ENCODE assay signal across 8 mouse cellular contexts in the genomic region with DNA sequence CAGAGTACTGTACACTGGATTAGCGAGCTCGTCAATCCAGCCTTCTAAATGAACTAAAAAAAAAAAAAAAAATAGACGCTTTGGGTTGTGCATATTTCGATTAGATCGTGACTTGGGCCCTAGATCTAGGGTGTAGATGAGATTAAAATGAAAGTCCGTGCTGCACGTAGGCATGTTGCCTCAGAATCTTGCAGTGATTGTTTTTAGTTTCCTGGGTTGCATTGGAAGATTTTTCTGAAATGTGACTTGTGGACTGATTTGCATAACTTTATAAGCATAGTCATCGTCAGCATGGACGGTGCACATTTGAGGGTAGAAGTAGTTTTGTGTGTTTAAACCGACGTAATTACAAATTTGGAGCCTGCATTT. TPM values are rescaled to one million over a fixed set of nuclear protein-coding genes. Genes with fewer than 3 reads are reported as not detected.
A peak's percentile ranks its signal among the peaks of the same experiment; 100 is the strongest.
DNase-seq lines count a peak whose midpoint lies in the region; ATAC-seq lines count a peak whose summit lies in the region.

No protein-coding gene starts in this region.

- peak overlapping the region; percentile 96 for H3K4me2 ChIP-seq in kidney, embryonic 14.5 days (replicated peaks; ENCODE audit: low read depth, low read length)
- peak overlapping the region; percentile 90 for H3K4me2 ChIP-seq in hindbrain, embryonic 12.5 days (replicated peaks)
- peak overlapping the region; percentile 96 for H3K4me2 ChIP-seq in midbrain, embryonic 14.5 days (ENCODE audit: low read length)

- H3K27ac ChIP-seq in kidney, embryonic 14.5 days (ENCODE audit: low read depth, low read length), result no peak overlapping the region; the same call in 1 of the 2 replicates
- H3K27ac ChIP-seq in hindbrain, embryonic 12.5 days, result peak overlapping the region; percentile 99
- peak overlapping the region; percentile 98 for H3K27ac ChIP-seq in midbrain, embryonic 14.5 days (replicated peaks; ENCODE audit: low read depth, low read length)

- DNase-seq in kidney, postnatal 4 days, result no peak
- peak; percentile 35 for DNase-seq in NIH3T3 (ENCODE audit: low read depth)
- DNase-seq in midbrain, embryonic 14.5 days, result peak; percentile 28
- DNase-seq in gastrocnemius, postnatal 14 days, result no peak
- DNase-seq in adrenal gland, adult 8-10 months, result no peak

- peak overlapping the region; percentile 97 for H3K4me3 ChIP-seq in kidney, embryonic 14.5 days (ENCODE audit: low read length)
- H3K4me3 ChIP-seq in hindbrain, embryonic 12.5 days, result peak overlapping the region; percentile 96
- H3K4me3 ChIP-seq in midbrain, embryonic 14.5 days (replicated peaks; ENCODE audit: low read depth, low read length), result peak overlapping the region; percentile 99

- peaks cover 18% of the 10 kb centered on the region for H3K4me1 ChIP-seq in kidney, embryonic 14.5 days (ENCODE audit: control insufficient read depth, insufficient read depth, low read length)
- H3K4me1 ChIP-seq in hindbrain, embryonic 12.5 days, result peaks cover 25% of the 10 kb centered on the region
- peaks cover 45% of the 10 kb centered on the region for H3K4me1 ChIP-seq in midbrain, embryonic 14.5 days (ENCODE audit: control insufficient read depth, insufficient read depth, low read length)

- WGBS in kidney, embryonic 14.5 days, result under 1% methylated on average over 11 of the region's 11 CpGs
- under 1% methylated on average over 11 of the region's 11 CpGs for WGBS in hindbrain, embryonic 12.5 days
- under 1% methylated on average over 11 of the region's 11 CpGs for WGBS in midbrain, embryonic 14.5 days

- H3K27me3 ChIP-seq in kidney, embryonic 14.5 days (ENCODE audit: control insufficient read depth, insufficient read depth, low read length), result no peaks in the 10 kb centered on the region
- H3K27me3 ChIP-seq in hindbrain, embryonic 12.5 days, result peaks cover 6% of the 10 kb centered on the region
- H3K27me3 ChIP-seq in midbrain, embryonic 14.5 days (ENCODE audit: control insufficient read depth, insufficient read depth, low read length), result no peaks in the 10 kb centered on the region; the same call in 1 of the 2 replicates

- no peaks in the 10 kb centered on the region for H3K36me3 ChIP-seq in kidney, embryonic 14.5 days (ENCODE audit: control insufficient read depth, insufficient read depth, low read length)
- H3K36me3 ChIP-seq in hindbrain, embryonic 12.5 days, result no peaks in the 10 kb centered on the region
- H3K36me3 ChIP-seq in midbrain, embryonic 14.5 days (ENCODE audit: control insufficient read depth, insufficient read depth, low read length), result no peaks in the 10 kb centered on the region

- peak overlapping the region; percentile 98 for H3K9ac ChIP-seq in kidney, embryonic 14.5 days (ENCODE audit: low read depth, low read length)
- peak overlapping the region; percentile 98 for H3K9ac ChIP-seq in hindbrain, embryonic 12.5 days
- peak overlapping the region; percentile 96 for H3K9ac ChIP-seq in midbrain, embryonic 14.5 days (replicated peaks; ENCODE audit: low read length)

- no peaks in the 10 kb centered on the region for H3K9me3 ChIP-seq in kidney, embryonic 14.5 days (ENCODE audit: control insufficient read depth, low read length)
- no peaks in the 10 kb centered on the region for H3K9me3 ChIP-seq in hindbrain, embryonic 12.5 days (replicated peaks)
- no peaks in the 10 kb centered on the region for H3K9me3 ChIP-seq in midbrain, embryonic 14.5 days (ENCODE audit: control insufficient read depth, low read length)

- intact Hi-C loops in gastrocnemius, postnatal 14 days (cut with DNase I; ENCODE audit: low total_unique reads), result loop anchor here (10.0 kb wide), 1 partner anchor 196 kb away; no protein-coding TSS in a partner anchor

- ATAC-seq in kidney, embryonic 14.5 days (ENCODE audit: low FRiP score, low TSS enrichment), result no peak
- ATAC-seq in hindbrain, embryonic 12.5 days (ENCODE audit: low FRiP score), result no peak
- no peak for ATAC-seq in midbrain, embryonic 14.5 days (ENCODE audit: low FRiP score, low TSS enrichment)
- ATAC-seq in megakaryocyte progenitor cell, adult 5-6 weeks (replicated peaks; ENCODE audit: poor library complexity), result no peak

RNA-seq across cellular contexts. Expression of a gene that starts 1.5 kb away (rescaled TPM):
- polyA plus RNA-seq in kidney, embryonic 14.5 days (2014; fragmentation: Nextera tagmentation; extraction: Ambion mirVana), result 16.8 and 16.9 TPM in 2 replicates
- 14.1 and 15.7 TPM in 2 replicates for polyA plus RNA-seq in hindbrain, embryonic 12.5 days (2016; fragmentation: Nextera tagmentation; extraction: Ambion mirVana)
- 22.6 and 29.8 TPM in 2 replicates for polyA plus RNA-seq in midbrain, embryonic 14.5 days (2014; fragmentation: Nextera tagmentation; extraction: Ambion mirVana)
- total RNA-seq in megakaryocyte progenitor cell, adult 5-6 weeks (2015), result 97.4 and 97.8 TPM in 2 replicates
- total RNA-seq in megakaryocyte progenitor cell, adult 5-6 weeks (2017), result 92.9 and 97.4 TPM in 2 replicates
- total RNA-seq in gastrocnemius, postnatal 14 days (2021), result 10 to 100 TPM; 34.9 to 39.9 TPM
- total RNA-seq in adrenal gland, adult 8-10 months (2022), result 10 to 100 TPM; 65.2 to 83.9 (median 75.7) TPM

RNA-seq across cellular contexts. Expression of a gene that starts 19.2 kb away (rescaled TPM):
- 78.2 and 90.8 TPM in 2 replicates for polyA plus RNA-seq in kidney, embryonic 14.5 days (2014; fragmentation: Nextera tagmentation; extraction: Ambion mirVana)
- polyA plus RNA-seq in hindbrain, embryonic 12.5 days (2016; fragmentation: Nextera tagmentation; extraction: Ambion mirVana), result 98.6 and 102 TPM in 2 replicates
- polyA plus RNA-seq in midbrain, embryonic 14.5 days (2014; fragmentation: Nextera tagmentation; extraction: Ambion mirVana), result 126 and 143 TPM in 2 replicates
- total RNA-seq in megakaryocyte progenitor cell, adult 5-6 weeks (2015), result 88.9 and 89.5 TPM in 2 replicates
- total RNA-seq in megakaryocyte progenitor cell, adult 5-6 weeks (2017), result 64.2 and 68.4 TPM in 2 replicates
- 10 to 100 TPM; 40.8 to 48.6 TPM for total RNA-seq in gastrocnemius, postnatal 14 days (2021)
- 10 to 100 TPM; 75.4 to 88.7 (median 82.5) TPM for total RNA-seq in adrenal gland, adult 8-10 months (2022)

Comparison
In these comparisons a context has a peak if more than half of its experiments do, and no peak if none do; other contexts are left out.
1. DNase-seq: peak in NIH3T3 (single experiment) and midbrain, embryonic 14.5 days (single experiment); none in kidney, postnatal 4 days (0 of 2), gastrocnemius, postnatal 14 days (single experiment) and adrenal gland, adult 8-10 months (single experiment).
2. Peak in every context shown above with its lines, with median percentiles within 50 percentile points of each other: H3K4me2 ChIP-seq, H3K4me3 ChIP-seq and H3K9ac ChIP-seq.